Mouse (Mus musculus): Measurements from ENCODE around the gene Colgalt2. TPM values are rescaled to one million over a fixed set of nuclear protein-coding genes. Genes with fewer than 3 reads are reported as not detected.
A peak's percentile ranks its signal among the peaks of the same experiment; 100 is the strongest.

The Colgalt2 gene
- polyA plus RNA-seq, 1 experiment = 5.9 TPM

- Histone ChIP-seq H3K4me3 (ENCODE audit: insufficient read depth, low read length) (no peak overlapping the region), H3K4me1 (ENCODE audit: control insufficient read depth, insufficient read depth, low read length) (peaks cover 9% of the 10 kb centered on the region), H3K27ac (ENCODE audit: insufficient read depth, low read length) (no peak overlapping the region)
- TF ChIP-seq POLR2A (IDR thresholded peaks at IDR 0.05; ENCODE audit: extremely low read depth, insufficient read depth, low read length) = no peak
- no peak for TF ChIP-seq CTCF (IDR thresholded peaks at IDR 0.05; ENCODE audit: extremely low read depth, insufficient read depth, low read length)
Measured at GRCm38 (mm10) chr1:152523292-152523691, 123.7 kb downstream of the Colgalt2 start.

- no peak overlapping the region for H3K27ac ChIP-seq (ENCODE audit: insufficient read depth, low read length)
- TF ChIP-seq POLR2A (IDR thresholded peaks at IDR 0.05; ENCODE audit: extremely low read depth, insufficient read depth, low read length) (no peak), CTCF (IDR thresholded peaks at IDR 0.05; ENCODE audit: extremely low read depth, insufficient read depth, low read length) (no peak)
- no peak overlapping the region for H3K4me3 ChIP-seq (ENCODE audit: insufficient read depth, low read length)
- H3K4me1 ChIP-seq (ENCODE audit: control insufficient read depth, insufficient read depth, low read length) = peaks cover 9% of the 10 kb centered on the region
Measured at GRCm38 (mm10) chr1:152524098-152524892, 124.7 kb downstream of the Colgalt2 start.

- peaks cover 9% of the 10 kb centered on the region for H3K4me1 ChIP-seq (ENCODE audit: control insufficient read depth, insufficient read depth, low read length)
- no peak overlapping the region for H3K27ac ChIP-seq (ENCODE audit: insufficient read depth, low read length)
- no peak overlapping the region for H3K4me3 ChIP-seq (ENCODE audit: insufficient read depth, low read length)
- TF ChIP-seq CTCF (IDR thresholded peaks at IDR 0.05; ENCODE audit: extremely low read depth, insufficient read depth, low read length) (peak; percentile 81), POLR2A (IDR thresholded peaks at IDR 0.05; ENCODE audit: extremely low read depth, insufficient read depth, low read length) (no peak)
Measured at GRCm38 (mm10) chr1:152524987-152525648, 125.5 kb downstream of the Colgalt2 start.

- Histone ChIP-seq H3K27ac (ENCODE audit: insufficient read depth, low read length) (no peak overlapping the region), H3K4me1 (ENCODE audit: control insufficient read depth, insufficient read depth, low read length) (peaks cover 8% of the 10 kb centered on the region), H3K4me3 (ENCODE audit: insufficient read depth, low read length) (no peak overlapping the region)
- TF ChIP-seq CTCF (IDR thresholded peaks at IDR 0.05; ENCODE audit: extremely low read depth, insufficient read depth, low read length) (no peak), POLR2A (IDR thresholded peaks at IDR 0.05; ENCODE audit: extremely low read depth, insufficient read depth, low read length) (no peak)
Measured at GRCm38 (mm10) chr1:152526154-152526553, 126.5 kb downstream of the Colgalt2 start.

GRCm38 (mm10) chr1:152528214-152528613 lies 128.6 kb downstream of the Colgalt2 start:
- TF ChIP-seq CTCF (IDR thresholded peaks at IDR 0.05; ENCODE audit: extremely low read depth, insufficient read depth, low read length) = no peak
- no peak for TF ChIP-seq POLR2A (IDR thresholded peaks at IDR 0.05; ENCODE audit: extremely low read depth, insufficient read depth, low read length)
- peaks cover 7% of the 10 kb centered on the region for H3K4me1 ChIP-seq (ENCODE audit: control insufficient read depth, insufficient read depth, low read length)
- no peak overlapping the region for H3K4me3 ChIP-seq (ENCODE audit: insufficient read depth, low read length)
- no peak overlapping the region for H3K27ac ChIP-seq (ENCODE audit: insufficient read depth, low read length)

GRCm38 (mm10) chr1:152528778-152529177 lies 129.1 kb downstream of the Colgalt2 start:
- Histone ChIP-seq H3K4me1 (ENCODE audit: control insufficient read depth, insufficient read depth, low read length) (peaks cover 5% of the 10 kb centered on the region), H3K27ac (ENCODE audit: insufficient read depth, low read length) (no peak overlapping the region), H3K4me3 (ENCODE audit: insufficient read depth, low read length) (no peak overlapping the region)
- no peak for TF ChIP-seq CTCF (IDR thresholded peaks at IDR 0.05; ENCODE audit: extremely low read depth, insufficient read depth, low read length)
- TF ChIP-seq POLR2A (IDR thresholded peaks at IDR 0.05; ENCODE audit: extremely low read depth, insufficient read depth, low read length) = no peak

GRCm38 (mm10) chr1:152531498-152531897 lies 131.9 kb downstream of the Colgalt2 start:
- TF ChIP-seq POLR2A (IDR thresholded peaks at IDR 0.05; ENCODE audit: extremely low read depth, insufficient read depth, low read length) = no peak
- no peak for TF ChIP-seq CTCF (IDR thresholded peaks at IDR 0.05; ENCODE audit: extremely low read depth, insufficient read depth, low read length)
- Histone ChIP-seq H3K4me3 (ENCODE audit: insufficient read depth, low read length) (no peak overlapping the region), H3K4me1 (ENCODE audit: control insufficient read depth, insufficient read depth, low read length) (peaks cover under 1% of the 10 kb centered on the region; the same call in 1 of the 2 replicates), H3K27ac (ENCODE audit: insufficient read depth, low read length) (no peak overlapping the region)

- TF ChIP-seq POLR2A (IDR thresholded peaks at IDR 0.05; ENCODE audit: extremely low read depth, insufficient read depth, low read length) = no peak
- TF ChIP-seq CTCF (IDR thresholded peaks at IDR 0.05; ENCODE audit: extremely low read depth, insufficient read depth, low read length) = no peak
- H3K27ac ChIP-seq (ENCODE audit: insufficient read depth, low read length) = no peak overlapping the region
- no peak overlapping the region for H3K4me3 ChIP-seq (ENCODE audit: insufficient read depth, low read length)
- peaks cover 2% of the 10 kb centered on the region; the same call in 1 of the 2 replicates for H3K4me1 ChIP-seq (ENCODE audit: control insufficient read depth, insufficient read depth, low read length)
Measured at GRCm38 (mm10) chr1:152534531-152534930, 134.9 kb downstream of the Colgalt2 start.

GRCm38 (mm10) chr1:152536416-152537018 lies 136.9 kb downstream of the Colgalt2 start:
- H3K4me3 ChIP-seq (ENCODE audit: insufficient read depth, low read length) = no peak overlapping the region
- no peak for TF ChIP-seq POLR2A (IDR thresholded peaks at IDR 0.05; ENCODE audit: extremely low read depth, insufficient read depth, low read length)
- no peak for TF ChIP-seq CTCF (IDR thresholded peaks at IDR 0.05; ENCODE audit: extremely low read depth, insufficient read depth, low read length)
- H3K4me1 ChIP-seq (ENCODE audit: control insufficient read depth, insufficient read depth, low read length) = peaks cover 2% of the 10 kb centered on the region; the same call in 1 of the 2 replicates
- H3K27ac ChIP-seq (ENCODE audit: insufficient read depth, low read length) = no peak overlapping the region
